Mouse (Mus musculus): ENCODE measurements around the gene Begain. TPM values are rescaled to one million over a fixed set of nuclear protein-coding genes. Genes with fewer than 3 reads are reported as not detected.
A peak's percentile ranks its signal among the peaks of the same experiment; 100 is the strongest.

Gene Begain
- polyA plus RNA-seq, 1 experiment from 2014 or later, result 2.0 TPM

DNA sequence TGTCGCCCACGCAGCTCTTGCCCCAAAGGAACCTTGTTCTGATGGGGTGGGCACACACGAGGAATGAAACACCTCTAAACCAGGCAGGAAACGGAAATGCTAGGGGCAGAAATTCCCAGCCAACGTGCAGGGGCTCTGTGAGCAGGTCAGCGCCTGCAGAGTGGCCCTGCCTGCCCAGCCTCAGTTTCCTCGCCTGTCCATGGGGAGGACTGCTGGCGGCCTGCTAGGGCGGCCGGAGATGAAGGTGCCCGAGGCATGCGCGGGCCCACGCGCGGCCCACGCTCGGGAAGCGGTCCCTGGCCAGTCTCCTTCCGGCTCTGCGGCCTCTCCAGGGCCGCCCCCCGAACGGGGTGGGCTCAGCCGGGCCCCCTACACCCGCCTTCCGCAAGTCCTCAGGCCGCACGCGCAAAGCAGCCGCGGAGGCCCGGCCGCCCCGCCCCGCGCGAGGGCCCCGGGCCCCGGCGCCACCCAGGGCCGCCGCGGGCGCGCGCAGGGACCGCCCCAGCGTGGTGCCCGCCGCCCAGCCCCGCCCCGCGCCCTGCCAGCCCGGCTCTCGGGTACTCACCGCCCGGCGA lies 369 bp downstream of the Begain start:
- DNase-seq (ENCODE audit: low spot score) (peak; percentile 35), ATAC-seq (peak; percentile 89)
- Histone ChIP-seq H3K27me3 (replicated peaks; ENCODE audit: insufficient read depth, low read length) (no peaks in the 10 kb centered on the region), H3K9ac (replicated peaks; ENCODE audit: low read depth) (0 out of 2 replicates have a peak overlapping the region, but pooled peaks have one; percentile 26), H3K4me2 (replicated peaks; ENCODE audit: low read depth, low read length) (peak overlapping the region; percentile 97), H3K27ac (ENCODE audit: low read length) (no peak overlapping the region), H3K4me1 (ENCODE audit: insufficient read depth, low read depth, low read length) (no peaks in the 10 kb centered on the region), H3K36me3 (ENCODE audit: insufficient read depth, low read length) (no peaks in the 10 kb centered on the region), H3K4me3 (ENCODE audit: low read depth, low read length) (peak overlapping the region; percentile 44), H3K9me3 (ENCODE audit: low read length) (no peaks in the 10 kb centered on the region)
- WGBS, result 4% methylated on average over 31 of the region's 59 CpGs
- no peak for TF ChIP-seq EP300 (IDR thresholded peaks at IDR 0.05)
- no peak for TF ChIP-seq CTCF (IDR thresholded peaks at IDR 0.05)

DNA sequence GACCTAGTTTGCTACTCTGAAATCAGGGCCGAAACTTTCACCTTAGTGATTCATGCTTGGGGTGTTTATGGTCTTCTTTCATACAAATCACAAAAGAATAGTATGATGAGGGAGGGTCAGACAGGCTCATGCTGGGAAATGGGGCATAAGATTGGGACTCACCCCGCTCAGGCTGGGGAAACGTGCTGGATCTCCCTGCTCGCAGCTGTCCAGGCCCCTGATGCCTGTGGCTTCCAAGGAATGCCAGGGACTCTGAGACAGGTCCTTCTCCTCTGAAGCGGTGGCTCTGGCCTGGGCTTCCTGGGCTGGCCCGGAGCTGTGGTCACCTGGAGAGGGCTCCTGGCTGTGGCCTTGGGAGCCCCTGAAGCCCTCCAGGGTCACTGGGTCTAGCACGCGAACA lies 9.4 kb downstream of the Begain start:
- Histone ChIP-seq H3K27ac (ENCODE audit: low read length) (no peak overlapping the region), H3K4me1 (ENCODE audit: insufficient read depth, low read depth, low read length) (no peaks in the 10 kb centered on the region), H3K4me2 (replicated peaks; ENCODE audit: low read depth, low read length) (no peak overlapping the region), H3K9ac (replicated peaks; ENCODE audit: low read depth) (no peak overlapping the region), H3K4me3 (ENCODE audit: low read depth, low read length) (no peak overlapping the region), H3K9me3 (ENCODE audit: low read length) (no peaks in the 10 kb centered on the region), H3K27me3 (replicated peaks; ENCODE audit: insufficient read depth, low read length) (peaks cover 15% of the 10 kb centered on the region), H3K36me3 (ENCODE audit: insufficient read depth, low read length) (no peaks in the 10 kb centered on the region)
- TF ChIP-seq EP300 (IDR thresholded peaks at IDR 0.05), result no peak
- WGBS, result 79% methylated on average over 8 of the region's 8 CpGs
- no peak for ATAC-seq
- no peak for DNase-seq (ENCODE audit: low spot score)

DNA sequence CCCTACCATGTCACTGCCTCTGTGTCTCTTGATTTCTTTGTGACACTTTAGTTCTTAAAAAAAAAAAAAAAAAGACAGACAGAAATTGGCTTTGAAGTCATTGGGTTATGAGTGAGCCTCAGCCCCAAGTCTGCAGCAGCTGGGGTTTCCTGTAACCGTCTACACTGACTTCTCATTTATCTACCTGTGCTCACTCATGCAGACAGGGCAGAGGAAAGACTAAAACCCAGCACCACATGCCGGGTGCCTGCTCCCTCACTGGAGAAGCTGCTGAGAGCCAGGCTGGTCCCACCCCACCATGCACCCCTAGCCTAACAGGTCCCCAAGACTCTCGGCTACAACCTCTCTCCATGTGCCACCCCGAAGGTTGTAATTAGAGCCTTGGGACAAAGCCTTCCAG lies 10.3 kb downstream of the Begain start:
- H3K9me3 ChIP-seq (ENCODE audit: low read length), result no peaks in the 10 kb centered on the region
- H3K36me3 ChIP-seq (ENCODE audit: insufficient read depth, low read length), result no peaks in the 10 kb centered on the region
- WGBS, result 51% methylated on average over 4 of the region's 4 CpGs
- ATAC-seq (no peak), DNase-seq (ENCODE audit: low spot score) (no peak)
- 0 out of 2 replicates have a peak, but pooled peaks cover 3% of the 10 kb centered on the region for H3K4me1 ChIP-seq (ENCODE audit: insufficient read depth, low read depth, low read length)
- no peak overlapping the region for H3K4me2 ChIP-seq (replicated peaks; ENCODE audit: low read depth, low read length)
- TF ChIP-seq CTCF (IDR thresholded peaks at IDR 0.05), result no peak
- TF ChIP-seq EP300 (IDR thresholded peaks at IDR 0.05), result no peak
- H3K27me3 ChIP-seq (replicated peaks; ENCODE audit: insufficient read depth, low read length), result peaks cover 24% of the 10 kb centered on the region
- no peak overlapping the region for H3K4me3 ChIP-seq (ENCODE audit: low read depth, low read length)
- no peak overlapping the region for H3K27ac ChIP-seq (ENCODE audit: low read length)
- no peak overlapping the region for H3K9ac ChIP-seq (replicated peaks; ENCODE audit: low read depth)

DNA sequence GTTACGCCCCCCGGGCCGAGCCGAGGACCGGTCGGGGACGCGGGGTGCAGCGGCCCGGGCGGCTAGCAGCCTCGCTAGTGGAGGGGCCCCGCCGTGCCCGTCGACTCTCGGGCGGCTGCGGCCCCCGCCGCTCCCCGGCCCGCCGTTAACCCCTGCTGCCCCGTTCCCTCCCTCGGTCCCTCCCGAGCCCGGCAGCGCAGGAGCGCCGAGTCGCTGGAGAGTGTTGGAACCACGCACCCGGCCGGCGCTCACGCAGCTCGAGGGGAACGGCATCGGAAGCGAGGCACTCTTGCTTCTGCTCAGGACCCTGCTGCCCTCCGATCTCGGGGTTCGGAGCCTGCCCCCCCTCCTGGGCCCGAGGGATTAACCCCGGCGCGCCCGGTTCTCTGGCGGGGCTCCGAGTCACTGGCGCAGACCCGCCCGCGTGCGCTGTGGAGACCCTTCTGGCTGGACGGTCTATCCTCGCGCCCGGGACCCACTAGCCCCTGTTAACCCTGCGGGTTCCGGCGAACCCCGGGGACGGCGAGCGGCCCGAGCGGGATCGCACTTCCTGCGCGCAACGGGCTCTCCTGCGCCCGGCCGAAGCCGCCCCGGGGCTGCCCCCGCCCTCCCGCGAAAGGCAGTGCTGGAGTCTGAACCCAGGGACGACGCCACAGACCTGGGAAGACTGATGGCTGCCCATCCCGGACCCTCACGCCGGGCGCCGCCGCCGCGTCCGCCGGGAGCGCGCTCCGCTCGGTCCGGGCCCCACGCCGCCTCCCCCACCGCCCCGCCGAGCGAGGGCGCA lies 14.8 kb downstream of the Begain start:
- under 1% methylated on average over 60 of the region's 105 CpGs for WGBS
- H3K9me3 ChIP-seq (ENCODE audit: low read length), result no peaks in the 10 kb centered on the region
- H3K27me3 ChIP-seq (replicated peaks; ENCODE audit: insufficient read depth, low read length), result peaks cover 37% of the 10 kb centered on the region
- TF ChIP-seq CTCF (IDR thresholded peaks at IDR 0.05), result no peak
- no peak for TF ChIP-seq EP300 (IDR thresholded peaks at IDR 0.05)
- H3K9ac ChIP-seq (replicated peaks; ENCODE audit: low read depth), result peak overlapping the region; percentile 19; the same call in 1 of the 2 replicates
- H3K4me3 ChIP-seq (ENCODE audit: low read depth, low read length), result peak overlapping the region; percentile 46
- peak overlapping the region; percentile 91 for H3K4me2 ChIP-seq (replicated peaks; ENCODE audit: low read depth, low read length)
- H3K27ac ChIP-seq (ENCODE audit: low read length), result no peak overlapping the region
- ATAC-seq (0 out of 2 replicates have a peak, but pooled peaks have one; percentile 9), DNase-seq (ENCODE audit: low spot score) (no peak)
- no peaks in the 10 kb centered on the region for H3K36me3 ChIP-seq (ENCODE audit: insufficient read depth, low read length)
- 0 out of 2 replicates have a peak, but pooled peaks cover 3% of the 10 kb centered on the region for H3K4me1 ChIP-seq (ENCODE audit: insufficient read depth, low read depth, low read length)

GRCm38 (mm10) chr12:109049949-109050348 lies 18.1 kb downstream of the Begain start:
- WGBS, result 82% methylated on average over 4 of the region's 4 CpGs
- DNase-seq (ENCODE audit: low spot score) (no peak), ATAC-seq (no peak)
- no peak overlapping the region for H3K4me3 ChIP-seq (ENCODE audit: low read depth, low read length)
- no peak overlapping the region for H3K9ac ChIP-seq (replicated peaks; ENCODE audit: low read depth)
- no peak for TF ChIP-seq EP300 (IDR thresholded peaks at IDR 0.05)
- no peak for TF ChIP-seq CTCF (IDR thresholded peaks at IDR 0.05)
- no peaks in the 10 kb centered on the region for H3K36me3 ChIP-seq (ENCODE audit: insufficient read depth, low read length)
- 0 out of 2 replicates have a peak, but pooled peaks cover 3% of the 10 kb centered on the region for H3K4me1 ChIP-seq (ENCODE audit: insufficient read depth, low read depth, low read length)
- H3K4me2 ChIP-seq (replicated peaks; ENCODE audit: low read depth, low read length), result no peak overlapping the region
- no peak overlapping the region for H3K27ac ChIP-seq (ENCODE audit: low read length)
- H3K9me3 ChIP-seq (ENCODE audit: low read length), result no peaks in the 10 kb centered on the region
- peaks cover 33% of the 10 kb centered on the region for H3K27me3 ChIP-seq (replicated peaks; ENCODE audit: insufficient read depth, low read length)

- 73% methylated on average over 7 of the region's 7 CpGs for WGBS
- Histone ChIP-seq H3K27me3 (replicated peaks; ENCODE audit: insufficient read depth, low read length) (no peaks in the 10 kb centered on the region), H3K27ac (ENCODE audit: low read length) (no peak overlapping the region), H3K4me1 (ENCODE audit: insufficient read depth, low read depth, low read length) (no peaks in the 10 kb centered on the region), H3K9me3 (ENCODE audit: low read length) (no peaks in the 10 kb centered on the region), H3K4me3 (ENCODE audit: low read depth, low read length) (no peak overlapping the region), H3K4me2 (replicated peaks; ENCODE audit: low read depth, low read length) (no peak overlapping the region), H3K36me3 (ENCODE audit: insufficient read depth, low read length) (no peaks in the 10 kb centered on the region), H3K9ac (replicated peaks; ENCODE audit: low read depth) (no peak overlapping the region)
- no peak for ATAC-seq
- DNase-seq (ENCODE audit: low spot score), result no peak
- TF ChIP-seq CTCF (IDR thresholded peaks at IDR 0.05) (no peak), EP300 (IDR thresholded peaks at IDR 0.05) (no peak)
Measured at GRCm38 (mm10) chr12:109045581-109045980, 22.4 kb downstream of the Begain start.
